Mouse (Mus musculus) 3T3-L1 (cell line): ENCODE data around the gene Tspan9.

Experiments used
- DNase-seq: peaks from one replicate; pipeline ENCODE4 v3.0.0-alpha.2; 2015; ENCODE audit warnings: low read depth, low spot score

The Tspan9 gene

DNA sequence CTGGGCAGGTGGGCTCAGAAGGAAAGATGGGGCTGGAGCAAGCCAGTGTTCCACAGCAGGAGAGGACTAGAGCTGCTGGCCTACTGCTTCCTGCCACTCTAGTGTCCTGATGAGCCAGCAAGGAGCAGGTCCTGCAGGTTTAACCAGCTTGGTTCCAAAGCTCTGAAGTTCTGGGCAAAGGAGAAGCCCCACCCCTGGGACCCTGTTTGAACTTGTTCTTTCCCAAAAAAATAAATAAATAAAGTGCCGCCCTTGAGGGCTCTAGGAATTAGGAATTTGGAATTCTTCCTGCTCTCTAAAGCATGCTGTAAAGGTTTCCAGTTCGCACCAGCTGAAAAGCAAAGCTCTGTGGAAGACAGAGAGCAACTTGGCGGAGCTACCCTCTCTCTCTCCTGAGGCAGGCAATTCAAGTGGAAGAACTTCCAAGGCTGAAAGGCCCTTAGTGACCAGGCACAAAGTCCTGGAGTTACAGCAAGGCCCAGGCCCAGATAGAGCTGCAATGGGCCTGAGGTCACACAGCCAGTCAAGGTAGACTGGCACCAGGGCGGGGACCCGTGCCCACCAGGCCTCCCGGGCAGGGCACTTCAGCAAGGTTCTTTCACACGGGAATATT lies 38.6 kb downstream of the Tspan9 start:
- DNase-seq = no peak

DNA sequence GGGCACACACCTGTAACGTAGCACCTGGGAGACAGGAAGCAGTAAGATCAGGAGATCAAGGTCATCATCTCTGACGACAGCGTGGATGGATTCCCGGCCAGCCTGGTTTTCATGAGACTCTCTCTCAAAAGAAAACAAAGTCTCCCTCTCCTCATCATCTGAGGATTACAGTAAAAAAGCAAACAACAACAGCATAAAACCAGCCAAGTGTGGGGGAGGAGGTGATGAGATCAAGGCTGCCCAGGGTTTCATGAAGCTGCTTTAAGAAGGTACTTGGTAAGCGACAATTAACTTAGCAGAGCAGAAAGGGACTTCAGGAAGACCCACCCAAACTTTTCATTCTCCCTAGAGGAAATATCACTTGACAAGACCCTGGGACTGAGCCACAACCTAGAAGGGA lies 39.5 kb downstream of the Tspan9 start:
- no peak for DNase-seq

- peak; percentile 82 for DNase-seq
Measured at GRCm38 (mm10) chr6:128102296-128102999, 40.9 kb downstream of the Tspan9 start.

DNA sequence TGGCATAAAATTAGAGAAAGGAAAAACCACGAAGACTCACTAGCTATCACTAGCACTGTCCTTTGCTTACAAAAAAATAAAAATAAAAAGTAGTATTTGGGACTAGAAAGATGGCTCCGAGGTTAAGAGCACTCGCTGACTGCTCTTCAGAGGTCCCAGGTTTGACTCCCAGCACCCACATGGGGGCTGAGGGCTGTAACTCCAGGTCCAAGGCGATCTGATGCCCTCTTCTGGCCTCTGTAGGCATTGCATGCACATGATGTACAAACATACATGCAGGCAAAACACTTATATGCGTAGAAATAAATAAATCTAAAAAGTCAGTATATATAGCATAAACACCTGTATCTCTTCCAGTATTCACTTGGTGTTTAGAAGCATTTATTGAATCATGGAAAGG lies 43.5 kb downstream of the Tspan9 start:
- DNase-seq = no peak

- no peak for DNase-seq
Measured at GRCm38 (mm10) chr6:128099190-128099589, 44.2 kb downstream of the Tspan9 start.

- no peak for DNase-seq
Measured at GRCm38 (mm10) chr6:128096521-128096920, 46.9 kb downstream of the Tspan9 start.

- no peak for DNase-seq
Measured at GRCm38 (mm10) chr6:128095906-128096305, 47.5 kb downstream of the Tspan9 start.

GRCm38 (mm10) chr6:128095131-128095530 lies 48.3 kb downstream of the Tspan9 start:
- DNase-seq = no peak

GRCm38 (mm10) chr6:128093856-128094628 lies 49.4 kb downstream of the Tspan9 start:
- DNase-seq = no peak

DNA sequence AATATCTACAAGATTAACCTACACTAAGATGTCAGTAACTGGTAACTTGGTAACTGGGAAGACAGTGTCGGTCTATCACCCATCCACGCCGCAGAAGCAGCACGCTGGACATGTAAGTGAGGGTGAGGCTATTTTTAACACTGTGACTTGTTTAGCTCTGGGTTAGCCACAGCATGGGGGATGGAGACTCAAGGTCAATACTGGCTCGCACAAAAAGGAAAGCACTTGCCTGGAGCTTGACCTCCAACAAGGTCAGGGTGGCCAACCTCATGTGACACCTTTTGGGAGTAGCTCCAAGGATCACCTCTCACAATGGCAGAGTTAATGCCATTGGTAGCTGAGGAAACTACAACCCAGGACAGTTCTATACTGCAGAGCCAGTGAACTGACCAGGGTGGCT lies 50.8 kb downstream of the Tspan9 start:
- DNase-seq = no peak

DNA sequence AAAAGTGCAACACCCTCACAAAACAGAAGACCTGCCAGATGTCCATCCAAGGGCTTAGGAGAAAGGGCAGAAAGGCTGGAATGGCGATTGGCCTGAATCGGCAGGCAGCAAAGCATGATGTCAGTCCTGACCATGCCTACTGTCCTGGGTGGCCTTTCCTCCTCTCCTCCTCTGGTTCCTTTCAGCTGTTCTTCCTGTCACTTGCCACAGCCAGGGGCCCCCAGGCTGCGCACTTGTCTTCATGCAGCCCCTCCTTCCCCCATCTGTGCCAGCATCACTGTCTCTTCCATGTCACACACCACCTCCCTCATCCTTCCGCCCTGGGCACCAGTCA lies 51.6 kb downstream of the Tspan9 start:
- DNase-seq = no peak

DNA sequence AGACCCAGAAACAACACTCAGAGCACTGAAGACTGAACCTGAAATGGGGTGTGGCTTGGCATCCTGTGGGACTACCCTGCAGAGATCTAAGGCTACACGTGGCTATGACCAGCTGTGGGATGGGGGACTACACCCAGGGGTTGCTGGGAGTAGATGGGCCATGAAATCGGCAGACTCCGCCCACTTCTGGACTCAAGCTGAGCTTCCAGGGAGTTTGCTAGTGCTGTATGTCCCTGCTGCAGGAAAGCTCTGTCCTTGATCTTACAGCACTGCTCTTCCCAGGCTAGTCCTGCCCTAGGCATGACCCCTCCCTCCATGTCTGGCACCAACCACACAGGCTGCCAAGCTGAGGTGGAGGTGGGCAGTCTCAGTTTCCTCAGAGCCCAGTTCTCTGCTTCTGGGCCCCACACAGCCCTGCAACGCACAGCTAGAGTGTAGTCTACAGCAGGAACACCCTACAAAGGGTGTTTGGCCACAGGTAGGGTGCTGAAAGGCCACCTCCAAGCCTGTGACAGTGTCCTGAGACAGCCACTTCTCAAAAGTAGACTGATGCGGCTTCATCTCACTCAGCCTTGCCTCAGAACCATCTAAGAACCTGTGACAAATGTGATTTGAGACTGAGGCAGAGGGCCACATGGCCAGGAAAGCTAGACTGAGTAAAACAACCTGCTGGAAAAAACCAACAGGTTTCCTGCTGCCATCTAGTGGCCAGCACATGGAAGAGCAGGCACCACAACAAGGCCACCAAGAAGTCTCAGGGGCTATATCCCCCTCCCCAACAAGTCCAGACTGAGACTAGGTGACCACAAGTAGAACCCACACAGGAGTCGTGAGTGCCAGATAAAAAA lies 52.2 kb downstream of the Tspan9 start:
- DNase-seq = peak; percentile 74

- DNase-seq = peak; percentile 60
Measured at GRCm38 (mm10) chr6:128089770-128090702, 53.4 kb downstream of the Tspan9 start.

- peak; percentile 44 for DNase-seq
Measured at GRCm38 (mm10) chr6:128088746-128089523, 54.5 kb downstream of the Tspan9 start.

- DNase-seq = no peak
Measured at GRCm38 (mm10) chr6:128085488-128086066, 57.8 kb downstream of the Tspan9 start.

- no peak for DNase-seq
Measured at GRCm38 (mm10) chr6:128083305-128083704, 60.1 kb downstream of the Tspan9 start.

- DNase-seq = no peak
Measured at GRCm38 (mm10) chr6:128081781-128082180, 61.6 kb downstream of the Tspan9 start.

GRCm38 (mm10) chr6:128081293-128081692 lies 62.1 kb downstream of the Tspan9 start:
- DNase-seq = no peak

GRCm38 (mm10) chr6:128079576-128080224 lies 63.7 kb downstream of the Tspan9 start:
- no peak for DNase-seq
